Mouse (Mus musculus): Measurements from ENCODE around the gene Lins1. TPM values are rescaled to one million over a fixed set of nuclear protein-coding genes. Genes with fewer than 3 reads are reported as not detected.

Lins1 gene
- 18.2 and 20.6 TPM in 2 replicates for polyA plus RNA-seq (2012; rRNA removed)

DNA sequence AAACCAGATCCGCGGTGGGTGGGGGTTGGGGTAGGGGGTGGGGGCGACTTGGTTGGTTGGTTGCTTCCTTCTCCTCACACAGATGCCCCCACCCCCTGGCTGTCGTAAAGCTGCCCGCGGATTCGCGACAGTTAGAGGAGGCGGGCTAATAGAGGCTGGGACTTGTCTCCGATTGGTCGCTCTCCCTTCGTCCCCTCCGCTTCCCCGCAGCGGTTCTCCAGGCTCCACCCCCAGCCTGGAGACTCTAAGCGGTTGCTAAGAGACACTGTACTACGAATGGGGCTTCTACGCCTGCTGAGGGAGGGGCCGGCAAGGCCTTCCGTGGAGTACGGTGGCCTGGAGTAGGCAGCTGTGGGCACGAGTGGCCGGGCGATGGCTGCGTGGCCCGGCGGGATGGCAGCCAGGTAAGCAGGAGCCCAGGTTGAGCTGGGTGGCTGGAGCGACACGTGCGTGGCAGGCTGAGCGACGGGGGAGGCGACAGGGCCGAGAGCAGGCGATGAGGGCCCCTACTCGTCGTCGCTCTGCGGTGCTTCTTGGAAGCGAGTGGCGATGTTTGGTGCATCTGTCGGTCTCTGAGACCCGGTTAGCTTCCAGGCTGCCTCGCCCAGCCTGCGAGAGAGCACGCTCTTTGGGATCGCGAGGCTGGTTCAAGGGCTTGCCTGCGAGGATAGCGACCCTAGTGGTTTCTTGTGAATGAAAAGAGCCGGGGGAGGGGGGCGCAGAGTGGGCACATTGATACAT lies at the start of gene Lins1:
Lins1 (plus strand) TSS at position 270 of the 741 bp plus-strand sequence.

GRCm38 (mm10) chr7:66689294-66689619 lies 432 bp upstream of the Lins1 start, which contains the start of gene Asb7:
Gene Asb7 (minus strand): TSS chr7:66689596.

DNA sequence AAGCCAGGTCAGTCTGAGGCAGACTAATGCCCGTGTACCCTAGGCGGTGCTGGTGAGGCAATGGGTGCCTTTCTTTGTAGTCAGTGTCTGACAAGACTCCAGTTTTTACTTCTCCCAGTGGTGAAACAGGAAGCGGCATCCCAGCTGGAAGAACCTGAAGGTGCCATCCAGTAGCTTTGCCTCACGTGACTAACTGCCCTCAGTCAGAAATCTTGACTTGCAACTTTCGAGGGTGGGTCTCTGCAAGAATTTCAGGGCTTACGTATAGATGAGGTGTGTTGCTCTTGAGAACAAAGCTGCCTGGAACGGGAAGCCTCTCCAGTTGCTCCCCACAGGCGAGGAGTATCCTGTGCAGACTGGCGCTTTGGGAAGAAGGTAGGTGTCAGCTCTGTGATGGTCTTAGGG lies 53.7 kb downstream of the Lins1 start, which contains the start of gene Cers3:
Cers3 (plus strand) TSS at position 128 of the 405 bp plus-strand sequence.

Other genes with a start within 250 kb of the Lins1 start
- gene Asb7, start 293 bp upstream of the Lins1 start, polyA plus RNA-seq (2012; rRNA removed) = 9.7 and 10.0 TPM in 2 replicates
- gene Cers3, start 53.6 kb downstream of the Lins1 start, polyA plus RNA-seq (2012; rRNA removed) = 0.43 and 0.90 TPM in 2 replicates
- 3.6 and 6.7 TPM in 2 replicates for gene Adamts17, start 149.8 kb downstream of the Lins1 start, polyA plus RNA-seq (2012; rRNA removed)

All from central nervous system, embryonic 14 days (tissue).